Mouse (Mus musculus): ENCODE measurements around the gene Plekhm2. TPM values are rescaled to one million over a fixed set of nuclear protein-coding genes. Genes with fewer than 3 reads are reported as not detected.

The Plekhm2 gene
- polyA plus RNA-seq, 1 experiment: 20.7 TPM

- TF ChIP-seq GATA1 (IDR thresholded peaks at IDR 0.05; ENCODE audit: low read length): no peak
Measured at GRCm38 (mm10) chr4:141625774-141626550, 38.7 kb downstream of the Plekhm2 start.

- TF ChIP-seq GATA1 (IDR thresholded peaks at IDR 0.05; ENCODE audit: low read length): no peak
Measured at GRCm38 (mm10) chr4:141624983-141625773, 39.5 kb downstream of the Plekhm2 start.

GRCm38 (mm10) chr4:141624134-141624533, 40.6 kb downstream of the Plekhm2 start:
- no peak for TF ChIP-seq GATA1 (IDR thresholded peaks at IDR 0.05; ENCODE audit: low read length)

GRCm38 (mm10) chr4:141623666-141624065, 41.0 kb downstream of the Plekhm2 start, which contains the start of gene Slc25a34:
Gene Slc25a34, minus strand, starts transcription at chr4:141623821.
- TF ChIP-seq GATA1 (IDR thresholded peaks at IDR 0.05; ENCODE audit: low read length): no peak

- no peak for TF ChIP-seq GATA1 (IDR thresholded peaks at IDR 0.05; ENCODE audit: low read length)
Measured at GRCm38 (mm10) chr4:141623037-141623436, 41.7 kb downstream of the Plekhm2 start.

GRCm38 (mm10) chr4:141622580-141622979, 42.1 kb downstream of the Plekhm2 start:
- no peak for TF ChIP-seq GATA1 (IDR thresholded peaks at IDR 0.05; ENCODE audit: low read length)

- TF ChIP-seq GATA1 (IDR thresholded peaks at IDR 0.05; ENCODE audit: low read length): no peak
Measured at GRCm38 (mm10) chr4:141622091-141622490, 42.6 kb downstream of the Plekhm2 start.

GRCm38 (mm10) chr4:141621297-141621696, 43.4 kb downstream of the Plekhm2 start:
- no peak for TF ChIP-seq GATA1 (IDR thresholded peaks at IDR 0.05; ENCODE audit: low read length)

- TF ChIP-seq GATA1 (IDR thresholded peaks at IDR 0.05; ENCODE audit: low read length): no peak
Measured at GRCm38 (mm10) chr4:141619299-141619883, 45.3 kb downstream of the Plekhm2 start.

GRCm38 (mm10) chr4:141618565-141619243, 46.0 kb downstream of the Plekhm2 start, which contains the start of gene Tmem82:
Gene Tmem82, minus strand, starts transcription at chr4:141618633.
- TF ChIP-seq GATA1 (IDR thresholded peaks at IDR 0.05; ENCODE audit: low read length): no peak

- TF ChIP-seq GATA1 (IDR thresholded peaks at IDR 0.05; ENCODE audit: low read length): no peak
Measured at GRCm38 (mm10) chr4:141617863-141618564, 46.7 kb downstream of the Plekhm2 start.

GRCm38 (mm10) chr4:141617299-141617698, 47.4 kb downstream of the Plekhm2 start:
- TF ChIP-seq GATA1 (IDR thresholded peaks at IDR 0.05; ENCODE audit: low read length): no peak

GRCm38 (mm10) chr4:141616811-141617210, 47.9 kb downstream of the Plekhm2 start:
- TF ChIP-seq GATA1 (IDR thresholded peaks at IDR 0.05; ENCODE audit: low read length): no peak

- no peak for TF ChIP-seq GATA1 (IDR thresholded peaks at IDR 0.05; ENCODE audit: low read length)
Measured at GRCm38 (mm10) chr4:141614946-141615345, 49.8 kb downstream of the Plekhm2 start.

- TF ChIP-seq GATA1 (IDR thresholded peaks at IDR 0.05; ENCODE audit: low read length): no peak
Measured at GRCm38 (mm10) chr4:141609538-141609937, 55.2 kb downstream of the Plekhm2 start.

All from G1E-ER4 (cell line).